Mouse (Mus musculus) spleen, postnatal 36 days (tissue): ENCODE data around the gene Pigv.

Source experiments
- DNase-seq, 2 experiments: peaks; one replicate each; pipeline ENCODE4 v3.0.0; 2022; ENCODE audit warnings: low spot score in 2 of 2, mixed read lengths in 1 of 2

The Pigv gene

DNA sequence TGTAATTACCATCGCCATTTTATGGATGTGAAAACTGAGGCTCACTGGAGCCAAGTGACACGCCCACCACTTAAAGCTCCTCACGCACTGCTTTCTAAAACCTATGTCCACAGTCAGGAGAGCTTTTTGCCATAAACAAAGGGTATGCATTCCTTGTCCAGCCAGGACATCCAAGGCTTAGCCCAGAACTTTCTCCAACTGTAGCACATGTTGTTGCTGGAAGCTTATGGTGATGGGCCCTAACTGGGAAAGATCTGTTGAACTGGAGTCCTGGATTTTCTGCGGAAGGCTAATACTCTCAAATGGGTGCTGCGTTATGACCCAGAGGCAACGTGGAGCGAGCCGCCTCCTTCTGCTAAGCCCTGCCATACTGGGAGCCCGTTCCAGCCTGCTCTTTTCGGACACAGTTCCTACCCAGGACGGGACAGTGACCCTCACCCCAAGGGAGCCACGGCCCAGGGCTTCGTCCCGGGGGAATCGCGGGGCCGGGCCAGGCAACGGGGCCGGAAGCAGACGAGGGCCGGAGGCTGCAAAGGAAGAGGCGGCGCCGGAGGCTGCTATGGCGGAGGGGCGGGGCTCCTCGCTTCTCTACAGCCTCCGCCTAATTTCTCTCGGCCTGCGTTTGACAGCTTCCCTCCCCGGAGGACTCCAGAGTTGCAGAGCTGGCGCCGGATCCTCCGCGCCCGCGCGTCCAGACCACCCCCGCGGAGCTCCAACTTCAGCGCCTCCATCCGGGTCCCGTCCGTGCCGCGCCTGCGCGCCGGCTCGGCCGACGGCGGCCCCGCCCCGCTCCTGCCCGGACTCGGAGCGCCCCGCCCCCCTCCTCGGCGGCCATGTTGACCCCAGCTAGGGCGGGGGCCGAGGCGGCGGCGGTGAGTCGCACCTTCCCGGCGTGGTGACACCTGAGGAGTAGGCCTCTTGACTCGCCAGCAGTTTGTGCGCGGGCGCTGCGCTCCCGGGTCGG is at the start of gene Pigv:
Gene Pigv, minus strand, starts transcription at position 767 of the 964 bp plus-strand sequence.
- peak; percentile 88 to 90 for DNase-seq

DNA sequence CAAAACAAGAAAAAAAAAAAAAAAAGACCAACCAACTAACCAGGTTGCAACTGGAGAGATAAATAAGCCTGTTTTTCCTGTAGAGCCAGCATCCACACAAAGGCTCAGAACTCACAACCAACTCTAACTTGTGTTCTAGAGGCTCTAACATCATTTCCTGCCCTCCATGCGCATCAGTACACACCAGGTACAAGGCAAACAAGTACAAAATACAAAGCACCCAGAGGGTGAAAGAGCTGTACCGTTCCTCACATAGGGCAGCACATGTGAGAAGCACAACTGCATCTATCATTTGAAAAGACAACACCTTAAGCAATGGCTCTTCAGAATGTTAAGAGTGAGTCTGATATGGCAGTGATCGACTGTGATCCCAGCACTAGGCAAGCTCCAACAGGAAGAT is 47.3 kb upstream of the Pigv start:
- DNase-seq = no peak

DNA sequence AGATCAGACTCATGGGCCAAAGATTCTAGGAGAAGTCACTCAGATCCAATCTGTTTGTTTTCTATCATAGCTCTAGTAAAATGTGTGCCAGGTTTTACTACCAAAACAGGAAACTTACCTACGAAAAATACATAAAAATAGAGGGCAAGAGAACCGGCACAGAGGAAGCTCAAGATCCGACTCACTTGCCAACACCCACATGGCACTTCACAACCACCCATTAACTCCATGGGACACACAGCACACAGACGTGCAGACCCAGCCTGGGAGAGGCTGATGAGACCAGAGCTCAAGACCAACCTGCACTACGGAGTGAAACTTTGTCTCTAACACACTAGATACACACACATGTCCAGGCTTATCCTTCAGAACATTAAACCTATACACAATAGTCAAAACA is 40.3 kb upstream of the Pigv start:
- DNase-seq = no peak

DNA sequence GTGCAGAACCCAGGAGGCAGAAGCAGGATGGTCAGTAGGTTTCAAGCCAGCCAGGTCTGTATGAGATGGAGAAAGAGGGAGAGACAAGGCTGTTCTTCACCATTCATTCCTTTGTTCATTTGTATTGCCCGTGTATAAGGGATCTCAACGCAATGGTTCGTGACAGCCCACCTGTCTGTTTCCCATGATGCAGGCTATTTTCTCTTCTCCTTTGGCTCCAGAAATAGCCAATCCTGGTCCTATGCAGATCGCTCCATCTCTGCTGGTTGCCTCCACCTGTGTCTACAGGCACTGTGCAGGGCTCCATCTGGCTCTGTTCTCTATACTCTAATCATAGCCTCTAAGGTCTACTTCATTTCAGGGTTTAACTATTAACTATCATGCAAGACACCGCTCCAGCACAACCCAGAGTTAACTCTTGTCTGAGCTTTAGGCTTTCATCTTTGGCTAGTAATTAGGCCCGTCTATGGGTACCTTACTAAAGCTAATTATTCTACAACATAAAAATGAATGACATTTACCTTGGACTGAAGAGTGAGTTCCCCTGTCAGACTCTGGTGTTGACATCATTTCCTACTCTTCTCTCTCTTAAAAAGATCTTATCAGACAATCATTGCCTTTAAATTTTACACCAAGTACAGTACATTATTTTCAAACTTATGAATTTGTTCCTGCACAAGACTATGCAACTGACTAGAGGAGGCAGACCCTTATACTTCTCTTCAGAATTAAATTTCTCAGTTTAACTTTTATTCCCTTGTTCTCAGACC is 39.0 kb upstream of the Pigv start:
- no peak for DNase-seq

DNA sequence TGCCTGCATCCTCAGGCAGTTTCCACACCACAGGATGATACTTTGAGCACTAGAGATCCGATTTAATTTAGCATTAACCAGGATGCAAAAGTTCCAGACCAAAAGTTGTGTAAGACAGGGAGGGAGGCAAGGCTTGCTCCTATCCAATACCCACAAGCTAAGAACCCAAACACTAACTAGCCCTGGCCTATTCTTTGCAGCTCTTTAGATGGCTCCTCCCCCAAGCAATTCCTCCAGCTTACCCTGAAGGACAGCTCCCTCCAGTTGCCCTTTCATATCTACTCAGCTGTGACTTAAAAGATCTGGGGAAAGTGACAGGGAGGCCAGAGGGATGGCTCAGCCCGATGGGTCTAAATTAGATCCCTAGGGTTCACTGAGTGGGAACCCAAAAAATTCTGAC is 36.9 kb upstream of the Pigv start:
- DNase-seq = no peak

DNA sequence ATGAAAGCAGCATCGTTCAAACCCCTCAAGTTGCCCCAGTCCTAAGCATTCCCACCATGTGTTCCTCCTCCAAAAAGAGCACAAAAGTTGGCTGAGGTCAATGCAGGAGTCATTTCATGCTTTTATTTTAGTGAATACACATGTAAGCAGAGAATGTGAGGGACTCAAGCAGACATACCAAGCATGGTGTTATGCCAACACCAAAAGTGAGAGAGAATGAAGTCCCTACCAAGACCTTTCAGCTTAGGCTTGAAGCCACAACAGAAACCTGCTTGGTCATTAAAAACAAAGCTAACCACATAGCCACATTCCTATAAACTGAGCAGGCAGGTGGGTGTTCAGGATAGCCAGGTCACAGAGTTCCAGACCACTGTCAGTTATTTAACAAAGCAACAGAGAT is 35.0 kb upstream of the Pigv start:
- DNase-seq = no peak

DNA sequence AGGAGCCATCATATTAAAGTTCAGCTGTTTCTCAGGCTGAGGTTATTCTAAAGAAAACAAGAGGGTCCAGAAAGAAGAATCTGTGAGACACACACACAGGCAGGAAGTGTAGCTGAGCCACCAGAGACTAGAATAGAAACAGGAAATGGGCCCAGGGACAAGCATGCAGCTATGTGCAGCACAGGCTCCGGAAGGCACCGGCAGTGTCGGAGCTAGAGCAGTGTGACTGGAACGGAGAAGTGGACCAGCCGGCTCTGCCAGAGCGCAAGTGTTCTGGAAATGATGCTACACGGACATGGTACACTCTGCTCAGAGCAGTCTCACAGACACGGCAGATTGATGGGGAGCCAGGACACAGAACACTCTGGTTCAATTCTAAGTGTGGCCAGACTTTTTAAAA is 34.5 kb upstream of the Pigv start:
- peak; percentile 92 for DNase-seq

DNA sequence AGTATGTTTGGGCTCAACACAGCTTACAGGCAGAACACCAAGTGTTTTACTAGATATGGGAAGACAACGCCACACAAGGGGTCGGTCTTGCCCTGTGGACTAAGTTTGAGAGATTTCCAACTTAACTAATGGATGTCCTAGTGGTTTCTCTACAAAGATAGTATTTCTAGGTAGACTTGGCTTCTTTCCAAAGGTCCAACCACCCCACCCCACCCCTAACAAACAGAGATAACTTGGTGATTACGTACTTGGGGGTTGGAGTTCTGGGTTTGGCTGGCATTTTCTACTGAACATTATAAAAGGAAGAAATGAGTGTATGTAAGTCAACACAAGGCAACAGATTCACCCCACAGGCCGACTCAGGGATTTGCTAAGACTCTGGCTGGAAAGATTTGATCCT is 32.6 kb upstream of the Pigv start:
- DNase-seq = no peak

DNA sequence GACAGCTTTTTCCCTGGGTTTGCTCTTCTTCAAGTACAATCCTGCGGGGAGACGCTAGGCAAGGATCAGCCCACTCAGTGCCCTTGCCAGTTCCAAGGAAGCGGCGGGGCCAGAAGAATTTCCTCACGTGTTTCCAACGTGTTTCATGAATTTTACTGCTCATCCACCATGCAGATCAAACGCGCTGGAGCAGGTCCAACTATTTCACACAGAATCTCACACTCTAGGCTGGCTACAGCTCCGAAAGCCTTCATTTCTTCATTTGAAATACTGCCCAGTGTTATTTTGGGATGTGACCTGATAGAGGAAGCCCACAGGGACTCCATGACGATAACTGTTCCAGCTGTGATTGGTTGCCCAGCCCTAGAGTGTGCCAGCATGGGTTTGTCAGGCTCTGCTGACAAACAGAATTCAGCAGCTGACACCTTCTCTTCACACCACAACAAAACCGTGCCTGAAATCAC is 28.5 kb upstream of the Pigv start:
- no peak for DNase-seq

DNA sequence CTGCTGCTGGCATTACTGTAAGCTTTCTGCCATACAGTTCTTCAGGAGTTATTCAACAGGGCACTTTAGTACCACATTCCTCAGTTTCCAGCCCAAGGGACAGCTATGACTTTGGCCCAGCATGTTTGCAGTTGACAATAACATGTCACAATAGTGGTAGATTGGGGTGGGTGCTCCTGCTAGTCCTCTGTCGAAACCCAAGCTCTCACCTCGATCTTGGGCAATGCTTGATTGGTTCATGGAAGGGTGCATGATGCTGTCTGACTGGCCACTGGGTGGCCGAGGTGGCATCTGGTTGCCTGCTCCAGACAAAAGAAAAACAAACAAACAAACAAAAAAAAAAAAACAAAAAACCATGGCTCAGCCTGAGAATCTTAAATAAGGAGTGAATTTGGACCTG is 22.9 kb upstream of the Pigv start:
- DNase-seq = no peak

DNA sequence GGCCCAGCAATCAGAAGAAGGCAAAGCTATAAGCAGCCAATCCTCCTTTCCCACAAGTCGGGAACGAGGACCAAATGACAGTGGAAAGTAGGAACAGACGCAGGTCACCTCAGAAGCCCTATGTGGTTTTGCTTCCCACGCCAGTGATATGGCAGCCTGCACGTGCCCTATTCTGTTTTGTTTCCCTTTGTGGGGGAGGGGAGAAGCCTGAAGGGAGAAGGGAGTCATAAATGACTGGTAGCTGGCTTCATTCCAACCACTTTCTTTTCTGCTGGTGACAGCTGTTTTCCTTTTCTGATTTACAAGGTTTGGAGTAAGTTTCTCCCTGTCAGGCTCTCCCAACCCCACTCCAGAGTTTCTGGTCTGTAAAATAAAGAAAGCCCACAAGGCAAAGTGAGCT is 17.8 kb upstream of the Pigv start:
- no peak for DNase-seq

DNA sequence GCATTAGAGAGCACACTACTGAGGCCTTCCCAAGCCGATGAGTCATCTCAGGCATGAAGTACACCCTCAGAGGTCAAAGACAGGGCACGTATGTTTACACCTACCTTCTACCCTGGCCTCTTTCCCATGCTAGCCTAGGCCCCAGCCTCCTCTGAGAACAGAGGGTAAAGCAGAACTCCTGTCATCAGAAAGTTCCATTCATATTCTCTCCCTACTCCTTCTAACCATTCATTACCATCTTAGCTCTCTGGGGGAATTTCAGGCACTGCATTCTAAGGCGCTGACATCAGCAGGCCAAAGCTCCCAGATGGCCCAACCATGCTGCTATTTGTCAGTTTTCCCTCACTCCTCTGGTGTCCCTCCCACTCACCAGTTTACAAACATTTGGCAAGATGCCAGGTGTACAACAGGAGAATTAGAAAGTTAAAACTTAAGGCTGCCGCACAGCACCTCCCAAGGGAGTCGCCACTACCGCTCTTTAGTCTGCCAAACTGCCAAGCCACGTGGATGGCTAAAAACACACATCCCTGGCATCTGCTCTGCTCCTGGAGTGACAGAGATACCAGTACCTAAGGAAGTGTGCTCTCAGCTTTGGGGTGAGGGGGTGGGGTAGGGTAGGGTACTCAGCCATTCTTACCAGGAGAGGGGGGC is 16.1 kb upstream of the Pigv start:
- no peak for DNase-seq

DNA sequence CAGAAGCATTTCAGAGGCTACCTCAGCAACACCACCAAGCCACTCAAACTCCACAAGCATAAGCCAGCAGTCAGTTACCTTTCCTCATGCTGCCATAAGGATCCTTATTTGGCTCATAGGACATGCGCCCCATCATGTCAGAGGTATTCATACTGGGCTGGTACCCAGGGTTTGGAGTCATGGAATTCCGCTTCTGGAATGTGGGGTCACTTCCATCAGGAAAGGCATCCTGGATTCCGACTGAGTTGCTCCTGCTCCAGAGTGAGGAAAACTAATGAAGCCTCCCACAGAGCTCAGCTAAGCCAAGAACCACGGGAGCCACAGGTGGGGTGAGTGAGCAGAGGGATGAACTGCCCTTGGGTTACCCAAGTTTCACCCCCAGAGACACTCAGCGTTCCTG is 14.7 kb upstream of the Pigv start:
- no peak for DNase-seq

DNA sequence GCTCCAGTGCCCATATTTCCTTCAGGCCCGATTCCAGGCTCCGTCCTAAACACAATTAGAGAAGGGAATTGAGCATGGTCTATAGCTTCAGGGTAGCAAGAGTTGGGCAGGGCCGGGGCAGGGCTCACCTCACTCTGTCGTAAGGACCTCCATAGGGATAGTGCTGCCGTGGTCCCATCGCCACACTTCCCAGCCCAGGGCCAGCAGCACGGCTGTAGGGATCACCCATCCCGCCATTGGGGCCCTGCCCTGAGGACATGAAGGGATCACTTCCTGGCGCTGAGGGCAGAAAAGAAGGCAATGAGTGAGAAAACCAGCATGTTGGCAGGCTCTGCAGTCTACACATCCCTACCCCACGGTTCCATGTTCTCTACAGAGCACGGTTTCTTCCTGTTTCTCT is 14.1 kb upstream of the Pigv start:
- no peak for DNase-seq

DNA sequence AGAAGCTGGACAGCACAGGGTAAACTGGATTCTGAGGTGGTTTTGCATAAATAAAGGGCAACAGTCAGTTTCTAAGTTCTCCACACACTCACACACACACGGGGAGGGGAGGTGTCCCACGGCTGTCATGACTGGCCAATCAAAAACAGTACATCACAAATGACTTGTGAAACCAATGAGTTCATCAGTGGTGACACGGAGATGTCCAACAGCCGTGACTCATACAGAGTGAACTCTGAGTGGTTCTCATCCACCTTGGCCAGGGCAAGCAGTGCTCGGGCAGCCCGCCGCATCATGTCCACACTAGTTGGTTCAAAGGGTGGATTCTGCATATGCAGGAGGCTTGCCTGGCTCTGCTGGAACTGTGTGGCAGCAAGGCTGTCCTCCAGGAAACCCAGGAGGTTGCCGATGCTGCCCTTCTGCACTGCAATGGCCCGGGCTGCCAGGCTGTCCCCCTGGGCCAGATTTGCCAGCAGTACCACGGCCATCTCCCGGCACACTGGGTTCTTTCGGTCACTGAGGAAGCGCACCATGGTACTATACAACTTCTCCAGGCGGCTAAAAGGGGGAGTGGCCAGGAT is 7.8 kb upstream of the Pigv start:
- DNase-seq = no peak

DNA sequence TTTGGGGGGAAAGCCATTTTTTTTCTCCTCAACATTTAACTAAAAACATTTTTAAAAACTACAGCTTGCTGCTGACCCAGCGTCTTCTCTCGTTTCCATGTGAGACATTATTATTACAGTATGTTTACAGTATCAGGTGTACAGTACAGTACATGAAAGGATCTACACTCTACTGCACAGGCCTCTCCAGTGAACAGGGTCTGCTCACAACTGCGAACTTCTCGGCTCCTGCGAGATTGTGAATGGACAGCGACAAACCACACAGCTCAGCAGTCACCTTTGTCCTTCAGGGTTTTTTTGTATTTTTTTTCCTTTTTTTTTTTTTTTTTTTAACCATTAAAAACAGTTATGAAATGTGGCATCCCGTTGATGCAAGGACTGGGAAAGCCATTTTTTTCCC is 7.2 kb upstream of the Pigv start:
- peak; percentile 63 to 70 for DNase-seq

DNA sequence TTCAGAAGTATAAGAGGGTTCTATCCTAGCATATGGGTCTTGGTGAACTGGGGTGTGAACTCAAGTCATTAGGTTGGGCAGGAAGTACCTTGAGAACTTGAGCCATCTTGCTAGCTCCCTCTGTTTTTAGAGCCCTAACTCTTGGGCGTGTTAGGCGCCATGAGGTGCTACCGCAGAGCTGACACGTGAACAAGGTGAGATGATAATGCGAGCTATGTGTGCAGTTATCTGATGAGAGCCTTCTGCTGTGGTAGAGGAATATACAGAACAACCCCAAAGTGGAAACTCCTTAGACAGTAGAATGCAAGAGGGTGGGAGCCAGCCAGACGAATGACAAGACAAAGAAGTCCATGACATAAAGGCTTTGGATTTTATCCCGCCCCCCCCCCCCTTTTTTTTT is 4.8 kb upstream of the Pigv start:
- DNase-seq = no peak

DNA sequence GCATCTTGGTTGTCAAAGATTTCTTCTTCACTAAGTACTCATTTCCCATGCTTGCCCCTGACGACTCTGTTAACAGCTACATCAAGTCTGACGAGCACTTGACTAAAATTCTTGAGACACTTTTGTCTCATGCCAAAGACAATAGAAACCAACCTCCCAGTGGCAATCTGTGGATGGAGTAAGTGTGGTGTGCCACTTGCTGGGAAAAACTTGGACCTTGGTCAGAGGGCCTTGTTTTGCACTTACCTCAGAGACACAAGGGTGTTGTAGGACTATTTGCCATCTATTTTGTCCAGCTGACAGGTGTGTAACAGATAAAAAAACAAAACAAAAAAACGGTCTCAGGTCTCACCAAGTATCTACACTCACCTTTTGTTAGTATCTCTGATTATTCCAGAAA is 3.7 kb upstream of the Pigv start:
- no peak for DNase-seq

DNA sequence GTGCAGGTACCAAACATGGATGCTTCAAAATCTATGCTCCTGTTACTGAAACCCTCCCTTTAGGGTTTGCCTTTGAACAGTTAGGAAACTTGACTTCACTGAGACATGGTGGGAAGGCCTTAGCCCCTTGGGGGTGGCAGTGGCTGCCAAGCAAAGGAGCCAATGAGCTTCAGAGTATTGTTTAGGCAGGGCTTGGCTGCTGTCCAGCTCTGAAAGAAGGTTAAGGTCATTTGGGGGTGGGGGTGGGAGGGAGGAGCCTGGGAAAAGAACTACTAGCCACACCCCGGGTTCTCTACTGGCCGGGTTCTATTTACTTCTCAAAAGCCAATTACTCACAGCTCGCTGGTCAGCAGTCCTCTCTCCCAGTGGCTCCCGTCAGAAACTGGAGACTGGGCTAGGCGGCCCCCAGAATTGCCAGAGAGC is 3.2 kb upstream of the Pigv start:
- DNase-seq = no peak

DNA sequence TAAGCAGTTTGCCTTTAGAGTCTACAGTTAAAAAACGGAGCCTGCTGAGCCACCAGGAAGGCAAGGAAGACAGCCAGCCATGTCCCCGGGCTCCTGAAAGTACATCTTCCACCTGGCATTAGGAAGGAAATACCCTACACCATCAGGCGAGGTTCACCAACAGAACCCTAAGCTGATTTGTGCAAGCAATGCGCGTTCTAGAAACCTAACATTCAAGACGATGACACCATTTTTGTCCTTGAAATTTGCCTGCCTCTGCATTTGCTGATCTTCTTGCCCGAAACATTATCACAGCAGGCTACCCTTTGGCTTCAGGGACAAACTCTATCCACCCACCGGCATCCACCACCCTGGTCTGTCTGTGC is 1.9 kb upstream of the Pigv start:
- no peak for DNase-seq

DNA sequence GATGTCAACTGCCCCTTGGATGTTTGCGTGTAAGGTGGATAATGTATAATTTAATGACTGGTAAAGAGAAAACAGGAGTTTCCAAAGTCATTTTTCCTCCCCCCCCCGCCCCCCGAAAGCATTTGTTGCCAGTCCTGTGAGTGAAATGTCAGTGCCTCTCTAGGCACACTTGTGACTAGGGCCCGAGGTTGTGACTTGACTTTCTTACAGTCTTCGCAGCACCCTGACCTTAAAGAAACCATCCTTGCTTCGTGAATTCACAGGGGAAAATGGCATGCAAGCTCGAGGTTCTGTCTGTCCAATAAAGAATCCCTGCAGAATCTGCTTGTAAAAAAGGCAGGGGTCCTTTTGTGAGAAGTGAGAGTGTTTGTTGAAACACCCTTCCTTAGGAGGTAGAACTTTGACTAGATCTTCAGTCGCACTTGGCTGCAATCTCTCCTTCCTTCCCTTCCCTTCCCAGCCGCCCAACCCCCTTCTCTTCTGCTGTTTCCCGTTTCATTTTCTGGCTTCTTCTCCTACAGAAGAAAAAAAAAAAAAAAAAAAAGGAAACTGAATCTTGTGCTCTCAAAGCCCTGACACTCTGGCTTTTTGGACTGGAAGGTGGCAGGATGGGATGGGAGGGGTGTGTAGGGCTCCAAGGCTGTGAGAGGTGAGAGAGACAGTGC is 1.4 kb upstream of the Pigv start:
- no peak for DNase-seq
